ENCODE assay signal across 8 mouse cellular contexts in the genomic region with DNA sequence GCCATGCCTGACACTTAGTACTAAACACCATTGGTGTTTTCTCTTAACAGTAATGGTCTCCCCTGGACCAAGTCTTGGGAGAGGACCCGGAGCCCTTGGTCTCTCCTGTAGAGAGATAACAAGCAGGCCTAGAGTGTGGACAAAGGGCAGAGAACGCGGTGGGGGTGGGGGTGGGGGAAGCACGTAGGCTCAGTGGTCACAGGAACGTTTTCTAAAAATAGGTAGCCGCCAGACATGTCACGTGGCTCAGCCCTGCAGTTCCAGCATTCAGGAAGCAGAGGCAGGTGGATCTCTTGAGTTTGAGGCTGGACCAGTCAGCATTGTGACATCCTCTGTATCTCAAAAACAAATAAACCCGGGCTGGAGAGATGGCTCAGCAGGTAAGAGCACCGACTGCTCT. TPM values are rescaled to one million over a fixed set of nuclear protein-coding genes. Genes with fewer than 3 reads are reported as not detected.
DNase-seq lines count a peak whose midpoint lies in the region; ATAC-seq and TF ChIP-seq lines count a peak whose summit lies in the region.

No protein-coding gene starts in this region.

- TF ChIP-seq POLR2A in heart, adult 2 months (IDR thresholded peaks at IDR 0.05; ENCODE audit: insufficient read depth, low read depth, low read length), result no peak

- peaks cover 1% of the 10 kb centered on the region; the same call in 1 of the 2 replicates for H3K79me2 ChIP-seq in heart, adult 2 months (replicated peaks; ENCODE audit: control insufficient read depth, insufficient read depth, low read length)
- H3K79me2 ChIP-seq in C2C12 (ENCODE audit: control insufficient read depth, insufficient read depth), result peaks cover 61% of the 10 kb centered on the region

- peak overlapping the region; percentile 94 for H3K27ac ChIP-seq in heart, adult 2 months
- H3K27ac ChIP-seq in forebrain, embryonic 12.5 days, result peak overlapping the region; percentile 98
- no peak overlapping the region for H3K27ac ChIP-seq in liver, embryonic 14.5 days

- ATAC-seq in forebrain, embryonic 12.5 days (ENCODE audit: low FRiP score), result no peak
- ATAC-seq in liver, embryonic 14.5 days (ENCODE audit: insufficient read depth), result no peak

- 23% methylated on average over 9 of the region's 9 CpGs for WGBS in heart, adult 2 months
- WGBS in forebrain, embryonic 12.5 days, result 56% methylated on average over 9 of the region's 9 CpGs
- 14% methylated on average over 9 of the region's 9 CpGs for WGBS in liver, embryonic 14.5 days (ENCODE audit: insufficient replicate concordance)

- H3ac ChIP-seq in C2C12 (ENCODE audit: control insufficient read depth, insufficient read length, low read depth), result peak overlapping the region; percentile 83

- no peaks in the 10 kb centered on the region for H3K9me3 ChIP-seq in forebrain, embryonic 12.5 days
- H3K9me3 ChIP-seq in liver, embryonic 14.5 days (ENCODE audit: control insufficient read depth, low read length), result no peaks in the 10 kb centered on the region

- H3K9ac ChIP-seq in heart, adult 2 months (ENCODE audit: low read depth, low read length), result peak overlapping the region; percentile 81
- peak overlapping the region; percentile 95 for H3K9ac ChIP-seq in forebrain, embryonic 12.5 days
- H3K9ac ChIP-seq in liver, embryonic 14.5 days (replicated peaks), result peak overlapping the region; percentile 68

- peaks cover 54% of the 10 kb centered on the region for H3K79me3 ChIP-seq in C2C12 (ENCODE audit: low read depth)

- intact Hi-C loops in heart, adult 2 months (cut with DNase I), result no loop called here

- H3K27me3 ChIP-seq in heart, adult 2 months (ENCODE audit: control insufficient read depth, insufficient read depth, low read length), result no peaks in the 10 kb centered on the region
- H3K27me3 ChIP-seq in C2C12 (ENCODE audit: control insufficient read depth, insufficient read depth, insufficient read length), result no peaks in the 10 kb centered on the region
- H3K27me3 ChIP-seq in forebrain, embryonic 12.5 days, result no peaks in the 10 kb centered on the region
- H3K27me3 ChIP-seq in liver, embryonic 14.5 days (ENCODE audit: control insufficient read depth, insufficient read depth, low read length), result no peaks in the 10 kb centered on the region

- H3K4me1 ChIP-seq in heart, adult 2 months (ENCODE audit: control insufficient read depth, insufficient read depth, low read length), result peaks cover 2% of the 10 kb centered on the region; the same call in 1 of the 2 replicates
- peaks cover 26% of the 10 kb centered on the region for H3K4me1 ChIP-seq in forebrain, embryonic 12.5 days
- H3K4me1 ChIP-seq in liver, embryonic 14.5 days (replicated peaks; ENCODE audit: control insufficient read depth in 2 of 2, insufficient read depth in 2 of 2, low read length in 1 of 2), result peaks cover 0 to 7% of the 10 kb centered on the region in 2 experiments; a peak in 3 of 4 replicates

- no peak for TF ChIP-seq EP300 in heart, adult 2 months (IDR thresholded peaks at IDR 0.05; ENCODE audit: insufficient read depth, low read depth, low read length)
- no peak for TF ChIP-seq EP300 in liver, embryonic 14.5 days (IDR thresholded peaks at IDR 0.05; ENCODE audit: low read depth)

- H3K4me2 ChIP-seq in forebrain, embryonic 12.5 days, result peak overlapping the region; percentile 68
- peak overlapping the region; percentile 86 for H3K4me2 ChIP-seq in liver, embryonic 14.5 days (ENCODE audit: low read depth)

- no peaks in the 10 kb centered on the region for H3K36me3 ChIP-seq in heart, adult 2 months (ENCODE audit: control insufficient read depth, insufficient read depth, low read length)
- peaks cover 3% of the 10 kb centered on the region for H3K36me3 ChIP-seq in C2C12 (ENCODE audit: control insufficient read depth, insufficient read depth)
- no peaks in the 10 kb centered on the region for H3K36me3 ChIP-seq in forebrain, embryonic 12.5 days (replicated peaks)
- no peaks in the 10 kb centered on the region for H3K36me3 ChIP-seq in liver, embryonic 14.5 days (replicated peaks; ENCODE audit: control insufficient read depth, insufficient read depth, low read depth)

- H3K4me3 ChIP-seq in heart, adult 2 months, result peak overlapping the region; percentile 93
- peak overlapping the region; percentile 93 for H3K4me3 ChIP-seq in C2C12 (ENCODE audit: insufficient read depth, poor library complexity, severe bottlenecking)
- H3K4me3 ChIP-seq in forebrain, embryonic 12.5 days (replicated peaks), result peak overlapping the region; percentile 96
- peak overlapping the region; percentile 72 to 75 for H3K4me3 ChIP-seq in liver, embryonic 14.5 days (ENCODE audit: insufficient read depth in 1 of 2, low read depth in 2 of 2, low read length in 2 of 2)

- no peak for TF ChIP-seq CTCF in heart, adult 2 months (IDR thresholded peaks at IDR 0.05)
- TF ChIP-seq CTCF in C2C12 (IDR thresholded peaks at IDR 0.05; ENCODE audit: control insufficient read depth, insufficient read depth, insufficient read length), result no peak
- no peak for TF ChIP-seq CTCF in liver, embryonic 14.5 days (IDR thresholded peaks at IDR 0.05; ENCODE audit: low read depth)

- DNase-seq in heart, adult 2 months, result no peak
- DNase-seq in heart, adult 18-20 months, result no peak
- DNase-seq in liver, embryonic 14.5 days (ENCODE audit: low read depth in 3 of 3, low spot score in 3 of 3), result no peak
- DNase-seq in frontal cortex, postnatal 14 days (ENCODE audit: low spot score in 2 of 2), result no peak
- DNase-seq in ovary, postnatal 36 days (ENCODE audit: low spot score), result no peak
- DNase-seq in kidney, adult 9 months, result no peak

TF ChIP-seq in C2C12, 6 proteins besides CTCF, POLR2A, EP300 and RAD21:
- TF ChIP-seq MAX (IDR thresholded peaks at IDR 0.05) (no peak), FOSL1 (IDR thresholded peaks at IDR 0.05; ENCODE audit: insufficient read depth, low read length, poor library complexity, severe bottlenecking) (no peak), USF1 (IDR thresholded peaks at IDR 0.05; ENCODE audit: low read depth) (no peak), CEBPB (IDR thresholded peaks at IDR 0.05; ENCODE audit: low read depth) (no peak), MYOG (IDR thresholded peaks at IDR 0.05; ENCODE audit: control insufficient read depth, extremely low read depth, insufficient read length) (no peak), MYOD1 (IDR thresholded peaks at IDR 0.05; ENCODE audit: control insufficient read depth, insufficient read length, low read depth) (no peak)

RNA-seq across cellular contexts. Expression of a gene that starts 1.2 kb away (rescaled TPM):
- 10 to 100 TPM; 71.7 to 82.6 TPM for total RNA-seq in heart, adult 2 months (2021)
- polyA plus RNA-seq in heart, adult 2 months (2012; rRNA removed), result 52.9 and 73.7 TPM in 2 replicates
- total RNA-seq in heart, adult 18-20 months (2021), result 10 to 100 TPM; 74.1 to 76.3 TPM
- 149 TPM for polyA plus RNA-seq in C2C12 (2012; fragmentation: generic; extraction: Trizol)
- polyA plus RNA-seq in forebrain, embryonic 12.5 days (2016; fragmentation: Nextera tagmentation; extraction: Ambion mirVana), result 407 and 408 TPM in 2 replicates
- 24.5 and 35.0 TPM in 2 replicates for polyA plus RNA-seq in liver, embryonic 14.5 days (2012; rRNA removed)
- 69.1 and 71.0 TPM in 2 replicates for polyA plus RNA-seq in liver, embryonic 14.5 days (2014; fragmentation: Nextera tagmentation; extraction: Ambion mirVana)
